Mouse (Mus musculus): ENCODE measurements around the gene Gm45713. TPM values are rescaled to one million over a fixed set of nuclear protein-coding genes. Genes with fewer than 3 reads are reported as not detected.
"Not testable (repeated sequence)": the region's sequence is repeated elsewhere in the genome, so short reads cannot be mapped to it uniquely, and the experiment has no call there.

Gene Gm45713
- polyA plus RNA-seq, 1 experiment from 2014 or later = 1.2 TPM

- DNase-seq = no peak
- WGBS = 87% methylated on average over 15 of the region's 15 CpGs
These were observed 20.2 kb upstream of the Gm45713 start for GRCm38 (mm10) chr7:45156206-45156605.

GRCm38 (mm10) chr7:45155590-45155989 lies 19.6 kb upstream of the Gm45713 start:
- TF ChIP-seq CTCF (IDR thresholded peaks at IDR 0.05; ENCODE audit: low read depth) = no peak
- DNase-seq (no peak), ATAC-seq (ENCODE audit: insufficient read depth) (no peak)
- Histone ChIP-seq H3K27ac (ENCODE audit: low read depth) (0 out of 2 replicates have a peak overlapping the region, but pooled peaks have one; percentile 10), H3K27me3 (ENCODE audit: insufficient read depth, low read length) (no peaks in the 10 kb centered on the region), H3K4me3 (ENCODE audit: low read depth, low read length) (no peak overlapping the region), H3K9ac (no peak overlapping the region), H3K36me3 (ENCODE audit: insufficient read depth) (peaks cover 34% of the 10 kb centered on the region; the same call in 1 of the 2 replicates), H3K4me2 (peak overlapping the region; percentile 85), H3K9me3 (ENCODE audit: low read depth, low read length) (no peaks in the 10 kb centered on the region), H3K4me1 (ENCODE audit: insufficient read depth) (peaks cover 11% of the 10 kb centered on the region)
- WGBS = 80% methylated on average over 9 of the region's 9 CpGs

More at GRCm38 (mm10) chr7:45156206-45156605, 20.2 kb upstream of the Gm45713 start:
- peaks cover 35% of the 10 kb centered on the region; the same call in 1 of the 2 replicates for H3K36me3 ChIP-seq (ENCODE audit: insufficient read depth)
- H3K27me3 ChIP-seq (ENCODE audit: insufficient read depth, low read length) = no peaks in the 10 kb centered on the region
- no peak overlapping the region for H3K4me2 ChIP-seq
- no peak overlapping the region for H3K9ac ChIP-seq
- 0 out of 2 replicates have a peak, but pooled peaks cover 7% of the 10 kb centered on the region for H3K4me1 ChIP-seq (ENCODE audit: insufficient read depth)
- no peak overlapping the region for H3K4me3 ChIP-seq (ENCODE audit: low read depth, low read length)
- no peak for TF ChIP-seq CTCF (IDR thresholded peaks at IDR 0.05; ENCODE audit: low read depth)
- H3K27ac ChIP-seq (ENCODE audit: low read depth) = no peak overlapping the region
- ATAC-seq (ENCODE audit: insufficient read depth) = no peak
- H3K9me3 ChIP-seq (ENCODE audit: low read depth, low read length) = no peaks in the 10 kb centered on the region

GRCm38 (mm10) chr7:45154993-45155514 lies 19.0 kb upstream of the Gm45713 start:
- ATAC-seq (ENCODE audit: insufficient read depth) = no peak; the same call in 1 of the 2 replicates
- DNase-seq = peak; percentile 67
- Histone ChIP-seq H3K27me3 (ENCODE audit: insufficient read depth, low read length) (no peaks in the 10 kb centered on the region), H3K36me3 (ENCODE audit: insufficient read depth) (peaks cover 29% of the 10 kb centered on the region; the same call in 1 of the 2 replicates), H3K4me1 (ENCODE audit: insufficient read depth) (peaks cover 16% of the 10 kb centered on the region), H3K27ac (ENCODE audit: low read depth) (peak overlapping the region; percentile 24; the same call in 1 of the 2 replicates), H3K9me3 (ENCODE audit: low read depth, low read length) (no peaks in the 10 kb centered on the region), H3K9ac (peak overlapping the region; percentile 13; the same call in 1 of the 2 replicates), H3K4me2 (peak overlapping the region; percentile 85), H3K4me3 (ENCODE audit: low read depth, low read length) (peak overlapping the region; percentile 54)
- peak; percentile 54 for TF ChIP-seq CTCF (IDR thresholded peaks at IDR 0.05; ENCODE audit: low read depth)
- WGBS = 72% methylated on average over 12 of the region's 12 CpGs

GRCm38 (mm10) chr7:45154096-45154992 lies 18.3 kb upstream of the Gm45713 start, which contains the start of the genes Pih1d1 and Aldh16a1:
Gene Pih1d1 (plus strand): TSS chr7:45154303.
Gene Aldh16a1 (minus strand): TSS chr7:45154584.
- WGBS = 3% methylated on average over 69 of the region's 69 CpGs

GRCm38 (mm10) chr7:45153586-45153985 lies 17.6 kb upstream of the Gm45713 start:
- ATAC-seq (ENCODE audit: insufficient read depth) (0 out of 2 replicates have a peak, but pooled peaks have one; percentile 0), DNase-seq (no peak)
- peak overlapping the region; percentile 70 for H3K9ac ChIP-seq
- 4% methylated on average over 5 of the region's 5 CpGs for WGBS
- peak overlapping the region; percentile 54 for H3K4me3 ChIP-seq (ENCODE audit: low read depth, low read length)
- H3K9me3 ChIP-seq (ENCODE audit: low read depth, low read length) = no peaks in the 10 kb centered on the region
- no peak for TF ChIP-seq CTCF (IDR thresholded peaks at IDR 0.05; ENCODE audit: low read depth)
- no peaks in the 10 kb centered on the region for H3K27me3 ChIP-seq (ENCODE audit: insufficient read depth, low read length)
- H3K27ac ChIP-seq (ENCODE audit: low read depth) = peak overlapping the region; percentile 97
- H3K4me2 ChIP-seq = peak overlapping the region; percentile 85
- peaks cover 19% of the 10 kb centered on the region for H3K4me1 ChIP-seq (ENCODE audit: insufficient read depth)
- H3K36me3 ChIP-seq (ENCODE audit: insufficient read depth) = 0 out of 2 replicates have a peak, but pooled peaks cover 18% of the 10 kb centered on the region

More at GRCm38 (mm10) chr7:45154096-45154992, 18.3 kb upstream of the Gm45713 start, which contains the start of the genes Pih1d1 and Aldh16a1:
- Histone ChIP-seq H3K4me2 (peak within 1 kb of the TSS; percentile 85), H3K9ac (peak within 1 kb of the TSS; percentile 70), H3K9me3 (ENCODE audit: low read depth, low read length) (no peaks in the 10 kb centered on the region), H3K4me1 (ENCODE audit: insufficient read depth) (peaks cover 19% of the 10 kb centered on the region), H3K27ac (ENCODE audit: low read depth) (peak within 1 kb of the TSS; percentile 97), H3K36me3 (ENCODE audit: insufficient read depth) (peaks cover 24% of the 10 kb centered on the region; the same call in 1 of the 2 replicates), H3K4me3 (ENCODE audit: low read depth, low read length) (peak within 1 kb of the TSS; percentile 54), H3K27me3 (ENCODE audit: insufficient read depth, low read length) (no peaks in the 10 kb centered on the region)
- DNase-seq (peak; percentile 98), ATAC-seq (ENCODE audit: insufficient read depth) (peak; percentile 94)
- TF ChIP-seq CTCF (IDR thresholded peaks at IDR 0.05; ENCODE audit: low read depth) = peak; percentile 61

- H3K9me3 ChIP-seq (ENCODE audit: low read depth, low read length); H3K27ac ChIP-seq (ENCODE audit: low read depth); H3K27me3 ChIP-seq (ENCODE audit: insufficient read depth, low read length); H3K9ac ChIP-seq; ATAC-seq (ENCODE audit: insufficient read depth); DNase-seq: not testable (repeated sequence)
- WGBS = 89% methylated on average over 2 of the region's 2 CpGs
- H3K36me3 ChIP-seq (ENCODE audit: insufficient read depth) = peaks cover 17% of the 10 kb centered on the region; the same call in 1 of the 2 replicates
- H3K4me3 ChIP-seq (ENCODE audit: low read depth, low read length) = 0 out of 2 replicates have a peak overlapping the region, but pooled peaks have one; percentile 54
- H3K4me2 ChIP-seq = peak overlapping the region; percentile 85
- peaks cover 19% of the 10 kb centered on the region for H3K4me1 ChIP-seq (ENCODE audit: insufficient read depth)
These were observed 17.0 kb upstream of the Gm45713 start for GRCm38 (mm10) chr7:45153052-45153451.
